Comparison of ENCODE assay signal across 8 mouse cellular contexts in the genomic region with DNA sequence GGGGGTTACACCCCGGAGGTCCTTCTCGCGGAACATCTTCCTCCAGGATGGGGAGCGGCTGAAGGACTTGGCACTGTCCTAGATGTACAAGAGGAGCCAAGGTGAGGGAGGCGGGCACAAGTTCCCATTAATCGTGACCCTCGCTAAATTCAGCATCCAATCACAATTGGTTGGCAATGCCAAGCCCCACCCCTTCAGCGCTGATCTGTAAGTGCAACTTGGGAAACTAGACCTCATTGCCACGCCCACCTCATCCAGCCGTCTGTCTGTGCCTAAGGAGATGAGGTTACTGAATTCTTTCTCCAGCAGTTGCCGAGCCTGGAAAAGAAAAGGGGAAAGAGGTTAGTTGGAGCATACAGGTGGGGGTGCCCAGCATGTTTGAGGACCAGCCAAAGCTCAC. TPM values are rescaled to one million over a fixed set of nuclear protein-coding genes. Genes with fewer than 3 reads are reported as not detected.
A peak's percentile ranks its signal among the peaks of the same experiment; 100 is the strongest.
DNase-seq lines count a peak whose midpoint lies in the region; ATAC-seq and TF ChIP-seq lines count a peak whose summit lies in the region.

No protein-coding gene starts in this region.

- no peak for ATAC-seq in lung, postnatal 0 days

- H3K9ac ChIP-seq in lung, postnatal 0 days (replicated peaks; ENCODE audit: low read depth) = 0 out of 2 replicates have a peak overlapping the region, but pooled peaks have one; percentile 3

- TF ChIP-seq EP300 in lung, postnatal 0 days (IDR thresholded peaks at IDR 0.05) = no peak

- peak; percentile 37 for DNase-seq in layer of hippocampus, adult 11-12 months (ENCODE audit: low spot score)
- no peak for DNase-seq in layer of hippocampus, adult 18-20 months (ENCODE audit: low spot score in 2 of 2)
- DNase-seq in c-Kit-positive CD71-positive TER-119-positive erythroid progenitor cells, embryonic 14.5 days (ENCODE audit: low spot score) = peak; percentile 74
- DNase-seq in heart, adult 9 months (ENCODE audit: low spot score in 2 of 2) = peak; percentile 51 to 57
- DNase-seq in kidney, adult 9 months = peak; percentile 43
- DNase-seq in lung, postnatal 0 days (ENCODE audit: low spot score) = peak; percentile 72
- peak; percentile 78 for DNase-seq in retina, postnatal 1 day
- no peak for DNase-seq in right cerebral cortex, postnatal 4 days

- H3K4me1 ChIP-seq in lung, postnatal 0 days (ENCODE audit: insufficient read depth, low read depth, low read length) = peaks cover 14% of the 10 kb centered on the region; the same call in 1 of the 2 replicates

- no peaks in the 10 kb centered on the region for H3K9me3 ChIP-seq in lung, postnatal 0 days (ENCODE audit: low read length)

- H3K4me2 ChIP-seq in lung, postnatal 0 days (replicated peaks; ENCODE audit: low read depth, low read length) = peak overlapping the region; percentile 87

- 0 out of 2 replicates have a peak overlapping the region, but pooled peaks have one; percentile 48 for H3K4me3 ChIP-seq in lung, postnatal 0 days (ENCODE audit: low read depth, low read length)

- no peaks in the 10 kb centered on the region for H3K36me3 ChIP-seq in lung, postnatal 0 days (ENCODE audit: insufficient read depth, low read length)

- 1% methylated on average over 11 of the region's 11 CpGs for WGBS in lung, postnatal 0 days

- no peaks in the 10 kb centered on the region for H3K27me3 ChIP-seq in lung, postnatal 0 days (replicated peaks; ENCODE audit: insufficient read depth, low read length)

- no peak overlapping the region for H3K27ac ChIP-seq in lung, postnatal 0 days (ENCODE audit: low read length)

- TF ChIP-seq CTCF in lung, postnatal 0 days (IDR thresholded peaks at IDR 0.05) = no peak

RNA-seq across cellular contexts. Expression of a gene that starts 5.6 kb away (rescaled TPM):
- under 1 TPM; 0.17 to 0.18 TPM for total RNA-seq in layer of hippocampus, adult 18-20 months (2021)
- polyA plus RNA-seq in lung, postnatal 0 days (2015; fragmentation: Nextera tagmentation; extraction: Ambion mirVana) = 0.50 and 0.54 TPM in 2 replicates

RNA-seq across cellular contexts. Expression of a gene that starts 7.1 kb away (rescaled TPM):
- total RNA-seq in layer of hippocampus, adult 18-20 months (2021) = 10 to 100 TPM in 1 of 2 experiments, 1 to 10 TPM in 1; 9.7 to 16.2 TPM
- 19.2 and 21.9 TPM in 2 replicates for polyA plus RNA-seq in lung, postnatal 0 days (2015; fragmentation: Nextera tagmentation; extraction: Ambion mirVana)

RNA-seq across cellular contexts. Expression of a gene that starts 26.1 kb away (rescaled TPM):
- 100 to 1,000 TPM; 132 to 139 TPM for total RNA-seq in layer of hippocampus, adult 18-20 months (2021)
- 1.8 and 2.0 TPM in 2 replicates for polyA plus RNA-seq in lung, postnatal 0 days (2015; fragmentation: Nextera tagmentation; extraction: Ambion mirVana)

RNA-seq across cellular contexts. Expression of a gene that starts 29.7 kb away (rescaled TPM):
- total RNA-seq in layer of hippocampus, adult 18-20 months (2021) = 100 to 1,000 TPM; 134 to 144 TPM
- polyA plus RNA-seq in lung, postnatal 0 days (2015; fragmentation: Nextera tagmentation; extraction: Ambion mirVana) = 0.49 TPM in 1 of 2 replicates, not detected in the other

RNA-seq across cellular contexts. Expression of a gene that starts 54.9 kb away (rescaled TPM):
- total RNA-seq in layer of hippocampus, adult 18-20 months (2021) = 100 to 1,000 TPM; 364 to 405 TPM
- polyA plus RNA-seq in lung, postnatal 0 days (2015; fragmentation: Nextera tagmentation; extraction: Ambion mirVana) = 85.3 and 104 TPM in 2 replicates

Comparison
In these comparisons a context has a peak if more than half of its experiments do, and no peak if none do; other contexts are left out.
1. DNase-seq: peak in layer of hippocampus, adult 11-12 months (single experiment), c-Kit-positive CD71-positive TER-119-positive erythroid progenitor cells, embryonic 14.5 days (single experiment), heart, adult 9 months (2 of 2), kidney, adult 9 months (single experiment), lung, postnatal 0 days (single experiment) and retina, postnatal 1 day (single experiment); none in layer of hippocampus, adult 18-20 months (0 of 2) and right cerebral cortex, postnatal 4 days (single experiment).